Mouse (Mus musculus) erythroblast, embryonic 14.5 days (primary cell): ENCODE results near the gene St3gal5. TPM values are rescaled to one million over a fixed set of nuclear protein-coding genes. Genes with fewer than 3 reads are reported as not detected.

Experiments used
- H3K27me3 ChIP-seq: 2 replicates; pipeline ENCODE4 v1.6.1; 2012; ENCODE audit warnings: inconsistent platforms; ENCODE audit not compliant: control insufficient read depth
- H3K36me3 ChIP-seq: 2 replicates; pipeline ENCODE4 v1.6.1; 2012; ENCODE audit warnings: mild to moderate bottlenecking, inconsistent platforms; ENCODE audit not compliant: control insufficient read depth
- H3K4me1 ChIP-seq: 2 replicates; pipeline ENCODE4 v1.6.1; 2012; ENCODE audit warnings: inconsistent platforms; ENCODE audit not compliant: control insufficient read depth
- H3K4me3 ChIP-seq: replicated peaks from 2 replicates; pipeline ENCODE3; 2012; ENCODE audit warnings: moderate library complexity, mild to moderate bottlenecking, inconsistent platforms
- H3K9me3 ChIP-seq: 2 replicates; pipeline ENCODE4 v1.6.1; 2012; ENCODE audit warnings: low read length, inconsistent platforms, mixed read lengths; ENCODE audit not compliant: control insufficient read depth
- GATA1 ChIP-seq: IDR thresholded peaks from 2 replicates; pipeline ENCODE4 v1.6.1; 2012; ENCODE audit warnings: low read length, inconsistent platforms, mixed read lengths
- TAL1 ChIP-seq: IDR thresholded peaks from 3 replicates; pipeline ENCODE4 v1.6.1; 2012; ENCODE audit warnings: low read length, inconsistent platforms, mixed read lengths
- polyA plus RNA-seq: library from polyadenylated mRNA; stranded (reverse); fragments of >175 nt; gene quantifications from 2 replicates; pipeline ENCODE4 v1.2.3, GENCODE M21; 2012

The St3gal5 gene
- polyA plus RNA-seq, 1 experiment = 56.9 TPM

DNA sequence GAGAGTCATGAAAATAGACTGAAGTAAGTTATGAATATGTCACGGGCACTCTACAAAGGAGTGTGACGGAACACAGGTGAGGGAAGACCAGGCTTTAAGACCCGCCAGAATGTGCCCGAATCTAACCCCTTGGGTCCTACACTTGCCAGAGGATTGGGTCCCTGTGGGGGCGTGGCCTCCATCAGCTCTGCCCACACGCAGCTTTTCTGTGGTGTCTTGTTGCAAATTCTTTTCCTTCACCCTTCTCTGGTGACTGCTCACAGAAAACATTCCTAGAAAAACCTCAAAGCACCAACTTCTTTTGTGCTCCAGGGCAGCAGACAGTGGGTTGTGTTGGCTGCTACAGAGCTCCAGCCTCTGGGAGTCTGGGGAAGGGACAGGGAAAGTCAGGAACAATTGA lies 6.4 kb upstream of the St3gal5 start:
- Histone ChIP-seq H3K4me3 (no peak overlapping the region), H3K27me3 (peaks cover 34% of the 10 kb centered on the region), H3K4me1 (peaks cover 17% of the 10 kb centered on the region), H3K9me3 (no peaks in the 10 kb centered on the region), H3K36me3 (no peaks in the 10 kb centered on the region)
- TF ChIP-seq TAL1 = no peak
- TF ChIP-seq GATA1 = no peak

- H3K27me3 ChIP-seq = peaks cover 22% of the 10 kb centered on the region
- H3K4me3 ChIP-seq = no peak overlapping the region
- no peak for TF ChIP-seq TAL1
- no peak for TF ChIP-seq GATA1
- no peaks in the 10 kb centered on the region for H3K9me3 ChIP-seq
- H3K4me1 ChIP-seq = peaks cover 30% of the 10 kb centered on the region
- peaks cover 5% of the 10 kb centered on the region for H3K36me3 ChIP-seq
Observed at GRCm38 (mm10) chr6:72093121-72093520, 4.3 kb upstream of the St3gal5 start.

GRCm38 (mm10) chr6:72096217-72096616 lies 1.2 kb upstream of the St3gal5 start:
- Histone ChIP-seq H3K27me3 (peaks cover 8% of the 10 kb centered on the region), H3K9me3 (no peaks in the 10 kb centered on the region), H3K4me1 (peaks cover 54% of the 10 kb centered on the region), H3K4me3 (peak overlapping the region; percentile 90), H3K36me3 (peaks cover 36% of the 10 kb centered on the region)
- TF ChIP-seq TAL1 = no peak
- no peak for TF ChIP-seq GATA1

GRCm38 (mm10) chr6:72096669-72097068 lies 723 bp upstream of the St3gal5 start:
- TF ChIP-seq GATA1 (no peak), TAL1 (no peak)
- Histone ChIP-seq H3K9me3 (no peaks in the 10 kb centered on the region), H3K4me1 (peaks cover 58% of the 10 kb centered on the region), H3K4me3 (peak overlapping the region; percentile 90), H3K27me3 (peaks cover 3% of the 10 kb centered on the region), H3K36me3 (peaks cover 39% of the 10 kb centered on the region)

DNA sequence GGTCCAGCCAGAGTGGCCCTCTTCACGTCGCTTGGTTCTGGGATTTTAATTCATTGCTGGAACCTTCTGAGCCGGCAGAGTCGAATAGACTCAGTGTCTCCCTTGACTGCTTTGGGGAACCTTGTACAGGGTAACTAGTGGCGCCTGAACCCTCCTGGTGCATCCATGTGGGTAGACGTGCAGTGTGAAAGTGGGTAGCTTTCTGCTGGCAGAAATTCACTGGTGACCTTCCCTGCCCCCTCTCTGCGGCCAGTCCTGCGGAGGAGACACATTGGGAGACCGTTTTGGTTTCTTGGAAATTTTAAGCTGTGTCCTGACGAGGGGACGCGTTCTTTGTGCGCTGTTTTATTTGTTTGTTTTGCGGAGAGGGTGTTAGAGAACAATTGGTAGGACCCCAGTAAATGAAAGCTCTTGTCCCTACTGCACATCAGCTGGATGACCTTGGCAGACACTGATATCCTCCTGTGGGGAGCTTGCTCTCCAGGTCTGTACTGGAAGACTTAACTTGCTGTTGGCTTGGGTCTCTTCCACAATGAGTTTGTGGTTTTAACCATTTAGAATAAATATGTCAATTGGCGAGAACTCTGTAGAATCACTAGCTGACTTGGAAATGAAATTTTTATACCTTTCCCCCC lies 746 bp downstream of the St3gal5 start:
- no peaks in the 10 kb centered on the region for H3K27me3 ChIP-seq
- H3K4me1 ChIP-seq = peaks cover 69% of the 10 kb centered on the region
- H3K4me3 ChIP-seq = peak overlapping the region; percentile 90
- TF ChIP-seq TAL1 = no peak
- no peak for TF ChIP-seq GATA1
- H3K36me3 ChIP-seq = peaks cover 48% of the 10 kb centered on the region
- H3K9me3 ChIP-seq = no peaks in the 10 kb centered on the region

DNA sequence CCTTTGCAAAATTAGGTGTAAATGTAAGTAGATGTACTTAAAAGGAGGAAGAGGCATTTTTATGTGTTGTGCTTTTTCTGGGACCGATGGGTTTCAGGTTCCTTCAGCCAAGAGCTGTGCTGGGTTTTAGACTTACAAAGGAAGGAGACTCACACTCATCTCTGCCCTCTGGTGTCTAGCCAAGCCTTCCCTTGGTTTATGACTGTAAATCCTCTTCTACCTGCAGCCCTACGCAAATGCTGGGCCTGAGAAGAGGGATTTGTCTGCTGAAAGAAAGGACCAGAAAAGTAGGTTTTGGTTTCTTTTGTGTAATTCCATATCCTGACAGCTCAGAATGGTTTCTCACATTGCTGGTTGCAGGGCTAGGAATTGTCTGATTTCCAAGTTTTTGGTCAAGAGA lies 1.3 kb downstream of the St3gal5 start:
- H3K36me3 ChIP-seq = peaks cover 54% of the 10 kb centered on the region
- H3K4me1 ChIP-seq = peaks cover 74% of the 10 kb centered on the region
- TF ChIP-seq TAL1 (no peak), GATA1 (no peak)

GRCm38 (mm10) chr6:72099281-72099680 lies 1.9 kb downstream of the St3gal5 start:
- no peak; the same call in 1 of the 2 replicates for TF ChIP-seq GATA1
- TF ChIP-seq TAL1 = peak; percentile 73
- peaks cover 60% of the 10 kb centered on the region for H3K36me3 ChIP-seq

More for the DNA sequence above, 1.3 kb downstream of the St3gal5 start:
- Histone ChIP-seq H3K27me3 (no peaks in the 10 kb centered on the region), H3K4me3 (peak overlapping the region; percentile 90), H3K9me3 (no peaks in the 10 kb centered on the region)

GRCm38 (mm10) chr6:72100171-72100570 lies 2.8 kb downstream of the St3gal5 start:
- TF ChIP-seq GATA1 = no peak
- no peak for TF ChIP-seq TAL1
- Histone ChIP-seq H3K27me3 (no peaks in the 10 kb centered on the region), H3K36me3 (peaks cover 69% of the 10 kb centered on the region), H3K4me1 (peaks cover 86% of the 10 kb centered on the region), H3K9me3 (no peaks in the 10 kb centered on the region), H3K4me3 (peak overlapping the region; percentile 90)

More at GRCm38 (mm10) chr6:72099281-72099680, 1.9 kb downstream of the St3gal5 start:
- H3K27me3 ChIP-seq = no peaks in the 10 kb centered on the region
- H3K9me3 ChIP-seq = no peaks in the 10 kb centered on the region
- peak overlapping the region; percentile 90 for H3K4me3 ChIP-seq
- H3K4me1 ChIP-seq = peaks cover 78% of the 10 kb centered on the region

- no peaks in the 10 kb centered on the region for H3K9me3 ChIP-seq
- TF ChIP-seq TAL1 (no peak), GATA1 (no peak)
- no peaks in the 10 kb centered on the region for H3K27me3 ChIP-seq
- H3K36me3 ChIP-seq = peaks cover 76% of the 10 kb centered on the region
- peaks cover 86% of the 10 kb centered on the region for H3K4me1 ChIP-seq
- H3K4me3 ChIP-seq = peak overlapping the region; percentile 90
Observed at GRCm38 (mm10) chr6:72100939-72101338, 3.5 kb downstream of the St3gal5 start.
